Mouse (Mus musculus) lung, postnatal 36 days (tissue): ENCODE data around the gene Slc16a12.

Experiments used
- DNase-seq: peaks from one replicate; pipeline ENCODE4 v3.0.0; 2022; ENCODE audit warnings: mixed read lengths

Slc16a12 gene

GRCm38 (mm10) chr19:34662740-34663139, 84.3 kb downstream of the Slc16a12 start:
- no peak for DNase-seq

- DNase-seq: peak; percentile 79
Observed at GRCm38 (mm10) chr19:34662067-34662507, 85.0 kb downstream of the Slc16a12 start.

GRCm38 (mm10) chr19:34656511-34657298, 90.4 kb downstream of the Slc16a12 start:
- no peak for DNase-seq

GRCm38 (mm10) chr19:34655227-34655805, 91.8 kb downstream of the Slc16a12 start:
- no peak for DNase-seq

GRCm38 (mm10) chr19:34650997-34651396, 96.1 kb downstream of the Slc16a12 start:
- DNase-seq: no peak

- no peak for DNase-seq
Observed at GRCm38 (mm10) chr19:34650276-34650675, 96.8 kb downstream of the Slc16a12 start.

- DNase-seq: peak; percentile 69
Observed at GRCm38 (mm10) chr19:34647630-34648029, 99.5 kb downstream of the Slc16a12 start.

GRCm38 (mm10) chr19:34642616-34643015, 104.5 kb downstream of the Slc16a12 start:
- no peak for DNase-seq

- DNase-seq: peak; percentile 66
Observed at GRCm38 (mm10) chr19:34640623-34641022, 106.5 kb downstream of the Slc16a12 start, which contains the start of the genes Ifit1bl2 and Ifit1. Ifit1bl2 (minus strand) TSS chr19:34640743. Ifit1 (plus strand) TSS chr19:34640871.

- DNase-seq: peak; percentile 83
Observed at GRCm38 (mm10) chr19:34636933-34637557, 110.0 kb downstream of the Slc16a12 start.

GRCm38 (mm10) chr19:34633484-34633883, 113.6 kb downstream of the Slc16a12 start:
- no peak for DNase-seq

GRCm38 (mm10) chr19:34631487-34631886, 115.6 kb downstream of the Slc16a12 start:
- peak; percentile 74 for DNase-seq

GRCm38 (mm10) chr19:34627496-34627895, 119.6 kb downstream of the Slc16a12 start:
- DNase-seq: no peak

GRCm38 (mm10) chr19:34624663-34625062, 122.4 kb downstream of the Slc16a12 start:
- no peak for DNase-seq

- DNase-seq: no peak
Observed at GRCm38 (mm10) chr19:34623781-34624180, 123.3 kb downstream of the Slc16a12 start.

- no peak for DNase-seq
Observed at GRCm38 (mm10) chr19:34620871-34621270, 126.2 kb downstream of the Slc16a12 start.
